Mouse (Mus musculus) gastrocnemius, adult 18-20 months (tissue): ENCODE data around the gene Ier2. TPM values are rescaled to one million over a fixed set of nuclear protein-coding genes. Genes with fewer than 3 reads are reported as not detected.

Source experiments
- DNase-seq: peaks from one replicate; pipeline ENCODE4 v3.0.0; 2021; ENCODE audit warnings: low spot score
- total RNA-seq, 2 experiments: library from RNA; stranded (reverse); gene quantifications; 2 replicates each; pipeline ENCODE4 v1.2.3; 2021

Ier2 gene
- total RNA-seq, 2 experiments from 2014 or later: 4.7 to 8.3 TPM

GRCm38 (mm10) chr8:84663483-84664327 is 1.1 kb upstream of the Ier2 start:
- DNase-seq: peak; percentile 99

- peak; percentile 38 for DNase-seq
Observed at GRCm38 (mm10) chr8:84661961-84662571, 586 bp downstream of the Ier2 start.

GRCm38 (mm10) chr8:84661458-84661871 is 1.2 kb downstream of the Ier2 start:
- peak; percentile 93 for DNase-seq

DNA sequence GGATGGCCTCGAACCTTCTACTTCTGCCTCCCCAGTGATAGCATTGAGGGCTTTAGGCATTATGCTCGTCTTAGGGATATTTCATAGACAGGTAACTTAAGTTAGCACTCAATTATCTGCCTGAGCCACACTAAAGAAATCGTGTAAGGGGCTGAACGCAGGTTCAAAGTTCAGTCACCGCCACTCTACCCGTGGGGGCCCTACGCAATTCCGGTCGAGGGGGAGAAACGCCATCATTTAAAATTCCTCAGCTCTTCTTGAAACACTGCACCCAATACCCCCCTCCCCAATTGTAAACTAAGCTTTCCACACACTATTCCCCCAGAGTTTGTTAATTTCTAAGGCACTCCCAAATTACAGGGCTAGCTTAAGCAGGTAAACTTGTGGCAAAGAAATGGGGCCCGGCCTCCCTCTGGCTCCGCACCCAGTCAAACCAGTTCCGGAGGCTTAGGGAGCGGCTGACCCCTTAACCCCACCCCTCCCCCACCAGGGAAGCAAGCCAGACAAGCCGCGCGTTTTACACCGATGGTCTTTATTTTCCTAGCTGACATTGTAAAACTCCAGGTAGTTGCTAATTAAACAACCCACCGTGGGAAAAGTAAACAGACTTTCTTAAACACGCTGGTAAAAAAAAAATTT is 1.7 kb downstream of the Ier2 start:
- peak; percentile 40 for DNase-seq

GRCm38 (mm10) chr8:84659936-84660818 is 2.5 kb downstream of the Ier2 start:
- DNase-seq: peak; percentile 43

DNA sequence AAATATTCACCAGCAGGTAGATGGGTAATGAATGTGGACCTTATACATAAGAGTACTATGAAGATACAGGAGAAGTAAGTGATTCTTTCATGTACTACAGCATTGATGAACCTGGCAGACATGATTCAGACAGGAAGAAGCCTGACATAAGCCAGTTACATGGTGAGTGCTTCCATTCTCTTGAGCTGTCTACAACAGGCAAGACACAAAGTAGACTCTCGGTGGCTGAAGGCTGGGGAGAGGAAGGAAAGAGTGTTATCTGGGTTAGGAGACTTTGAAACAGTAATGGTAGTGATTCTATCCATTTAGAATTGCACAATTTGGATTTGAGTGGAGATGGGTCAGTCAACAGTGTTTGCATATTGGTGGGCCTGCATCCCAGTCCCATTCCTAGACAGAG is 3.7 kb downstream of the Ier2 start:
- no peak for DNase-seq

DNA sequence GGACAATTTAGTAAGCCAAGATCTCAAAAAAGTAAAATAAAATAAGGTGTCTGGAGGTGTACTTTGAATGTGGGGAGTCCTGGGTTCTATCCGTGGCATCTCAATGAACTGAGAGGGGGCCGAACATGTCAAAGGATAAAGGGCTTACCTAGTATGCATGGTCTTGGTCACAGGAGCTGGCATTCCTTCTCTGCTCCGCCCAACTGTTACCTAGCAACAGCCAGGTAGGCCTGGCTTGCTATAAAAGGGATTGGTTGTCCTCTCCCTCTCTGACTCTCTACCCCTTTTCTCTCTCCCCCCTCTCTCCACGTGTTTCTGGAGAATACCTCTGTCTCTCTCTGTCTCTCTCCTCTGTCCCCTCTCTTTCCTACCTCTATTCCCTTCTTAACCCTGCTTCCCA is 5.0 kb downstream of the Ier2 start:
- DNase-seq: no peak

- no peak for DNase-seq
Observed at GRCm38 (mm10) chr8:84657203-84657602, 5.4 kb downstream of the Ier2 start.

DNA sequence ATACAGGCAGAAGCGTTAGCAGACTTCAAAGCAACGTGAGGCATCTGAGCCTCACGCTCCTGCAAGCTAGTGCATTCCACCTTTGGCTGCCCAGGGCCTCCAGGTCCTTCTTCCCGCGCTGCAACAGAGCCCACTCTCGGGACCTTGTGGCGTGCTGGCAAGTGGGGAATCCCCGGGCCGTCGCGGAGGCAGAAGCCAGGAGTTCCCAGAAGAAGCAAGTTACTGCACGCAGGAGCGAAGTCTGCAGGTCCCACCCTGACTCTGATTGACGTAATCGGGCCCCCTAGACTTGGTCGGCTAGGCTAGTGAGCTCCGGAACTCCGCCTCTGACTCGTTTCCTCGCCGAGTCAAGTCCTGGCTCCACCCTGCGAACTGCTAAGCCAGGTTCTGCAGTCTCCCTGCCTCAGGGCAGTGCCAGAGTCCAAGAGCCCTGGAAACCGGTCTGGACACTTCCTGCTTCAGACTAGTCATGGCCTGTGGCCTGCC is 6.0 kb downstream of the Ier2 start:
- peak; percentile 55 for DNase-seq

DNA sequence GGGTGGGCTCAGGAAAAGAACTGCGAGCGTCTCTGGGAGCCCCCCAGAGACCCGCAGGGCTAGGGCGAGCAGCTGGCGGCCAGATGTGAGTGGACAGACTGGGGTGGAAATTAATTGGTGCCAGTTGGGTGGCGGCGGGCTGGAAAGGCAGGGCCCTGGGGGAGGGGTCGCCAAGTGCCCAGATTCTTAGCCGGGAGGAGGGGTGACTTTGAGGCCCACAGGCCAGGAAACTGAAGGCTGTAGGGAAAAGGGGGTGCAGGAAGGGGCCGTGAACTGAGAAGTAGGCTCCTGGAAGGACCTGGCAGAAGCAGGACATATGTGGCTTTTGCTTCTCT is 6.5 kb downstream of the Ier2 start:
- DNase-seq: no peak

GRCm38 (mm10) chr8:84655336-84656190 is 7.1 kb downstream of the Ier2 start:
- DNase-seq: no peak

GRCm38 (mm10) chr8:84654597-84654996 is 8.1 kb downstream of the Ier2 start:
- no peak for DNase-seq

GRCm38 (mm10) chr8:84653092-84653631 is 9.5 kb downstream of the Ier2 start:
- no peak for DNase-seq

DNA sequence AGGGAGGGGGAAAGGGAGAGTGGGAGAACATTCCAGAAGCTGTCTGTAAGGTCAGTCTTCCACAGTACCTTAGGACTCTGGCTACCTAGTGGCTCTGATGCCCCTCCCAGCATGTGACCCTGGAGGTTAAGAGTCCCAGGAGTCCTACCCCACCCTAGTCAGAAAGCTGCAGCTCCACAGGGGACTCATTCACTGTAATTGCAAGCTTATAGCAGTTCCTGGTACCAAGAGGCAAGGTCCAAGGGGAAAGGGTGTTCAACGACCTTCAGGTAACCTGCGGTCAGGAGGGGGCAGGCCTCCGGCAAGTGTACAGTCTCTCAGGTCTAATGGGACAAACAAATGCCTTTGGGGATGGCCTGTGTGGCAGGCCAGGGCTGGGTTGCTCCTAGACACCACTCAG is 12.4 kb downstream of the Ier2 start:
- no peak for DNase-seq

DNA sequence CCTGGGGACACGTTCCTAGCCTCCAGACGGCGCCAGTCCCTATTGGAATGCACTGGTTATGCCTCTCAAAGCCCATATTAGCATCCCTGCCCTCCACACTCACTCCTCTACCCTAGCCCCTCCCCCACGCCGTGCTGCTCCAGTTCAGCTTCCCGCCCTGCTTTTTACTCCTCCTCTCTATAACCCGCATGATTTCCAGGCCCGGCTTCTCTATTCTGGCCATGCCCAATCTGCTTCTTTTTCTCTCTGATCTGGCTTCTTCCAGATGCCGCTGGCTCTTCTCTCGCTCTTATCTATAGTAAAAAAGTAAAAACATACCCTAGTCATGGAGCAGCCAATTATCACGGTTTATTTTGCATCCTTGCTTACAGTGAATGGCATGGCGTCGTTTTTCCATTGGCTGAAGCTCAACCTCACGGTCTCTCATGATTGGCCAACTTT is 15.2 kb downstream of the Ier2 start:
- DNase-seq: no peak

GRCm38 (mm10) chr8:84646800-84647199 is 15.9 kb downstream of the Ier2 start:
- DNase-seq: no peak

GRCm38 (mm10) chr8:84643019-84643418 is 19.6 kb downstream of the Ier2 start:
- DNase-seq: no peak

DNA sequence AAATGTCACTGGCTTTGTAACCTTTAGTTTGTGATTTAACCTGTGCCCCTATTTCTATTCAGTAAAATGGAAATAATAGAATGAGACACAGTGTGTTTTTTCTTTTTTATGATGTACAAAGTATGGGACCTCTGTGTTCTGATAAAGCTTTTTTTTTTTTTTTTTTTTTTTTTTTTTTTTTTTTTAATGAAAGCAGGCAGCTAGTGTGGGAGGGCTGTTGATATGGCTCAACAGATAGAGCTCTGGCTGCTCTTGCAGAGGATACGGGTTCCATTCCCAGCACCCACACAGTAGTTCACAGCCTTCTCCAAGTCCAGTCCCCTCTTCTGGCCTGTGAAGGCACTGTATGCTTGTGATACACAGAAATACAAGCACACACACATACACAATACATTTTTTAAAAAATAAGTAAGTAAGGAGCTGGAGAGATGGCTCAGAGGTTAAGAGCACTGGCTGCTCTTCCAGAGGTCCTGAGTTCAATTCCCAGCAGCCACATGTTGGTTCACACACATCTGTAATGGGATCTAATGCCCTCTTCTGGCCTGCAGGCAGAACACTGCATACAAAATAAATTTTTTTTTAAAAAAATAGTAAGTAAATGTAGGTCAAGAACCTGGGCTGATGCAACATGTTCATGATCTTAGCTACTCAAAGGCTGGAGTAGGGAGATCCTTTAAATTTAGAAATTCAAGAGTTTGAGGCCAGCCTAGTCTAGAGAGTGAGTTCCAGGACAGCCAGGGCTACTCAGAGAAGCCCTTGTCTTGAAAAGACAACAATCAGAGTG is 20.9 kb downstream of the Ier2 start:
- no peak for DNase-seq

GRCm38 (mm10) chr8:84640617-84641294 is 21.9 kb downstream of the Ier2 start:
- DNase-seq: no peak
